Mouse (Mus musculus) liver, embryonic 15.5 days (tissue): ENCODE results near the gene Tbx2. TPM values are rescaled to one million over a fixed set of nuclear protein-coding genes. Genes with fewer than 3 reads are reported as not detected.

Experiments
- ATAC-seq: fragments of 200-750 bp; cut with Nextera tagmentation; 2 replicates; pipeline ENCODE4 v1.8.0; 2017; ENCODE audit warnings: moderate number of reproducible peaks, mild to moderate bottlenecking, moderate library complexity; ENCODE audit not compliant: insufficient read depth
- H3K27ac ChIP-seq: fragments of 300-500 bp; sonication (generic); replicated peaks from 2 replicates; pipeline ENCODE4 v1.5.1; 2015; ENCODE audit warnings: mild to moderate bottlenecking, inconsistent platforms
- H3K27me3 ChIP-seq: fragments of 300-500 bp; sonication (generic); 2 replicates; pipeline ENCODE4 v1.6.1; 2015; ENCODE audit warnings: mild to moderate bottlenecking, inconsistent platforms
- H3K36me3 ChIP-seq: fragments of 300-500 bp; sonication (generic); replicated peaks from 2 replicates; pipeline ENCODE4 v1.6.1; 2015; ENCODE audit warnings: moderate library complexity, mild to moderate bottlenecking, inconsistent platforms
- H3K4me1 ChIP-seq: fragments of 300-500 bp; sonication (generic); replicated peaks from 2 replicates; pipeline ENCODE4 v1.6.1; 2015; ENCODE audit warnings: inconsistent platforms
- H3K4me2 ChIP-seq: fragments of 300-500 bp; sonication (generic); 2 replicates; pipeline ENCODE4 v1.6.1; 2015; ENCODE audit warnings: moderate library complexity, mild to moderate bottlenecking, inconsistent platforms
- H3K4me3 ChIP-seq: fragments of 300-500 bp; sonication (generic); replicated peaks from 2 replicates; pipeline ENCODE4 v1.5.1; 2015; ENCODE audit warnings: mild to moderate bottlenecking, inconsistent platforms
- H3K9ac ChIP-seq: fragments of 300-500 bp; sonication (generic); 2 replicates; pipeline ENCODE4 v1.6.1; 2015; ENCODE audit warnings: moderate library complexity, mild to moderate bottlenecking, inconsistent platforms
- H3K9me3 ChIP-seq: fragments of 300-500 bp; sonication (generic); replicated peaks from 2 replicates; pipeline ENCODE4 v1.6.1; 2016; ENCODE audit warnings: inconsistent platforms
- WGBS: fragments of 180-500 bp; shearing (Covaris S2); methylation state at CpG from one replicate; pipeline ENCODE4 v1.1.7; 2015; ENCODE audit warnings: mixed read lengths; ENCODE audit not compliant: insufficient replicate concordance; 5-methylcytosine and 5-hydroxymethylcytosine counted together
- polyA plus RNA-seq: library from polyadenylated mRNA; unstranded; fragments of >200 nt; fragmentation: Nextera tagmentation; extraction: Ambion mirVana; gene quantifications from 2 replicates; pipeline ENCODE4 v1.2.1, GENCODE M21; 2015

Gene Tbx2
- polyA plus RNA-seq, 1 experiment from 2014 or later: 0.45 TPM

DNA sequence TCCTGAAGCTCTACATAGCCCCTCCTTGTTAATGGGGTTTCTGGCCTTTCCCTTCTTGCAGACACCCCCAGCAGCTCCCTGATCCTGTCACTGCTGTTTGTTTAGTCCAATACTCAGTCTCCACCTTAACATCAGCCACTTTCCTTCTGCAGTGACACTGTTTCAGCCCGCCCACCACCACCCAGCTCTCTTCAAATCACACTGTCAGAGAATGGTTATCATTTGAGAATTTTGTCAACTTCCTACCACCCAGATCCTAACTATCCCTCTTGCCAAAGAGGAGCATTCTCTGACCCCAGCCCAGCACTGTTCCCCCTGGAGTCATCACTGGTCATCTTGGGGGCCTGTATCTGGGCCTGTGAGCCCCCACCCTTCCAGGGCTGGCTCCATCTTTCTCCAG, 26.6 kb upstream of the Tbx2 start:
- no peak overlapping the region for H3K9ac ChIP-seq
- H3K4me3 ChIP-seq: no peak overlapping the region
- H3K27ac ChIP-seq: peak overlapping the region; percentile 98
- no peak overlapping the region for H3K4me2 ChIP-seq
- WGBS: 62% methylated on average over 1 of the region's 1 CpGs
- H3K27me3 ChIP-seq: peaks cover 21% of the 10 kb centered on the region
- peaks cover 14% of the 10 kb centered on the region; the same call in 1 of the 2 replicates for H3K36me3 ChIP-seq
- no peak for ATAC-seq
- no peaks in the 10 kb centered on the region for H3K9me3 ChIP-seq
- peaks cover 56% of the 10 kb centered on the region for H3K4me1 ChIP-seq

DNA sequence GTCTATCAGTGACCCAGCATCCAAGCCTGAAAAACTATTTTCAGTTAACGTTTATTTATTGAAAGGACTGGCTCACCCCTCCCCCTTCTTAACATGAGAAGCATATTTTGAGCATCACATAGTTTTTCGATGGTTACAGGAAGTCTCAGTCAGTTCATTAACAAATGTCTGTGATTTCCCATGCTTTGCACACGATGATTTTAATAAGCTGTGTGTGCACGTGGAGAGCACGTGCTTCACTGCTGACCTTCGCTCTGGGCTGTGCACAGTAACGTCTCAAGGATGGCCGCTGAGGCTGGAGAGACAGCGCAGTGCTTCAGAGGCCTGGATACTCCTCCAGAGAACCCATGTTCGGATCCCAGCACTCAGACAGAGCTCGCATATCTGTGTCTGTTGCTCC, 25.0 kb upstream of the Tbx2 start:
- 79% methylated on average over 11 of the region's 11 CpGs for WGBS

GRCm38 (mm10) chr11:85811229-85811628, 21.1 kb upstream of the Tbx2 start:
- 38% methylated on average over 4 of the region's 4 CpGs for WGBS
- H3K27me3 ChIP-seq: peaks cover 32% of the 10 kb centered on the region; the same call in 1 of the 2 replicates
- H3K4me2 ChIP-seq: no peak overlapping the region
- H3K9me3 ChIP-seq: no peaks in the 10 kb centered on the region
- H3K4me1 ChIP-seq: peaks cover 25% of the 10 kb centered on the region
- H3K27ac ChIP-seq: no peak overlapping the region
- H3K36me3 ChIP-seq: 0 out of 2 replicates have a peak, but pooled peaks cover 4% of the 10 kb centered on the region
- ATAC-seq: 0 out of 2 replicates have a peak, but pooled peaks have one; percentile 44
- no peak overlapping the region for H3K4me3 ChIP-seq
- no peak overlapping the region for H3K9ac ChIP-seq

More for the DNA sequence above, 25.0 kb upstream of the Tbx2 start:
- Histone ChIP-seq H3K9me3 (no peaks in the 10 kb centered on the region), H3K9ac (no peak overlapping the region), H3K27ac (no peak overlapping the region), H3K36me3 (0 out of 2 replicates have a peak, but pooled peaks cover 4% of the 10 kb centered on the region), H3K4me1 (peaks cover 52% of the 10 kb centered on the region), H3K4me2 (no peak overlapping the region), H3K4me3 (no peak overlapping the region), H3K27me3 (peaks cover 15% of the 10 kb centered on the region)
- no peak for ATAC-seq

- whole genome bisulfite sequencing: 71% methylated on average over 5 of the region's 5 CpGs
- Histone ChIP-seq H3K4me3 (no peak overlapping the region), H3K36me3 (0 out of 2 replicates have a peak, but pooled peaks cover 4% of the 10 kb centered on the region), H3K27ac (no peak overlapping the region), H3K9me3 (no peaks in the 10 kb centered on the region), H3K9ac (no peak overlapping the region), H3K4me1 (peaks cover 24% of the 10 kb centered on the region; the same call in 1 of the 2 replicates), H3K27me3 (peaks cover 32% of the 10 kb centered on the region; the same call in 1 of the 2 replicates), H3K4me2 (no peak overlapping the region)
- ATAC-seq: no peak
Observed at GRCm38 (mm10) chr11:85811676-85812075, 20.7 kb upstream of the Tbx2 start.

- no peak for ATAC-seq
- H3K4me3 ChIP-seq: no peak overlapping the region
- no peak overlapping the region for H3K9ac ChIP-seq
- WGBS: 64% methylated on average over 12 of the region's 12 CpGs
- H3K27ac ChIP-seq: peak overlapping the region; percentile 12; the same call in 1 of the 2 replicates
- peaks cover 33% of the 10 kb centered on the region for H3K27me3 ChIP-seq
- 0 out of 2 replicates have a peak, but pooled peaks cover 4% of the 10 kb centered on the region for H3K36me3 ChIP-seq
- H3K4me1 ChIP-seq: peaks cover 24% of the 10 kb centered on the region; the same call in 1 of the 2 replicates
- no peaks in the 10 kb centered on the region for H3K9me3 ChIP-seq
- H3K4me2 ChIP-seq: no peak overlapping the region
Observed at GRCm38 (mm10) chr11:85812201-85812966, 20.0 kb upstream of the Tbx2 start.

DNA sequence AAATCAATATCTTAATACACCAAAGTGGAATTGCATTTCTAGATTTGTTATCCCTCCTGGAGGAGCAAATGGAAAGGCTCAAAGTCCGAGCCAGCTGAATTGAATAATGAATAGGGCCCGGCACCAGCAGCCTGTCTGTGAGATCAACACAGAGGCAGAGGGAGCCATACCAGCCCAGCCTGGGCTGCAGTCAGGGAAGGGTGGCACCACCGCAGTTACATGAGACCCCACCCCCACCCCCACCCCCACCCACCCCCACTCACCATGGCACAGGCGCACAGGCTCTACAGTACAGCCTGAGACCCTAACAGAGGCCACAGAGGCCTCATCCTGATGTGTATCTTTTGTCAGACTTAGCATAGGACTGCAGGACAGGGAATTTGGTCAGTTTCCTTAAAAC, 17.7 kb upstream of the Tbx2 start:
- Histone ChIP-seq H3K4me3 (no peak overlapping the region), H3K9ac (no peak overlapping the region), H3K4me2 (no peak overlapping the region), H3K27me3 (peaks cover 56% of the 10 kb centered on the region), H3K27ac (no peak overlapping the region), H3K4me1 (peaks cover 30% of the 10 kb centered on the region), H3K36me3 (0 out of 2 replicates have a peak, but pooled peaks cover 4% of the 10 kb centered on the region), H3K9me3 (no peaks in the 10 kb centered on the region)
- ATAC-seq: no peak
- WGBS: 65% methylated on average over 4 of the region's 4 CpGs

DNA sequence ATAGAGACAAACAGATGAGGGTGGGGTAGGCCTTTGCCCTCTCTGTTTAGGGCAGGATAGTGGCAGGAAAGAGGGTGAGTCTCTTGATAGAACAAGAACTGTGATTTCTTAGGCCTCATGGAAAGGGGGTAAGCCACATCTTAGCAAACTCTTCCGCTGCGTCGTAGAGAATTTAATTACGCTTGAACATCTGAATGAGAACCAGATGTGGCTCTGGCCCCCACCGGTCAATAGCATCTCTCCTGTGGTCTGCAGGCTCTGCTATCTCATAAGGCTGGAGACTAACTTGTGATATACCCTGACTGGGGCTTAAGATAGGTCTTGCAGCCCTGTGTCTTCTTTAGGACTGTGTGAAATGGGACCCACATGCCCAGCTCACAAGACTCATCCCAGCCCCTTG, 15.9 kb upstream of the Tbx2 start:
- Histone ChIP-seq H3K27me3 (peaks cover 62% of the 10 kb centered on the region), H3K4me1 (peaks cover 23% of the 10 kb centered on the region), H3K9me3 (no peaks in the 10 kb centered on the region), H3K4me2 (no peak overlapping the region), H3K27ac (no peak overlapping the region), H3K36me3 (no peaks in the 10 kb centered on the region), H3K9ac (no peak overlapping the region), H3K4me3 (no peak overlapping the region)
- no peak for ATAC-seq
- 79% methylated on average over 5 of the region's 5 CpGs for WGBS

DNA sequence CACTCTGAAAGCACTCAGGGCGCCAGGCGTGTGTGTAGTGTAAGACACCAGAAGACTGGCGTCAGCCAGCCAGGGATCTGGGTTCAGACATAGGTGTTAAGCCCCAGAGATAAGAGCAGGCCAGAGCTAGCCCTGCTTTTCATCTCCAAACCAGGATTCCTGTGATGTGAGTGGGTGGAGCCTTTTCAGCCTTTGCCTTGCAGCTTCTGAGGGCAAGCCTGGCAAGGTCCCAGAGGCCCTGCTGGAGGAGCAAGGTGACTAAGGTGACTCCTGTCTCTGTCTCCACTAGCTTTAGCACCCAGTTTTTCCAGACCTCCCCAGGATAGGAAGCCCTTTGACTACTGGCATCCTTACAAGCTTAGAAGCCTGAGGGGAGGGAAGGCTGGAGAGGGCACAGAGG, 13.9 kb upstream of the Tbx2 start:
- Histone ChIP-seq H3K27ac (no peak overlapping the region), H3K4me1 (peaks cover 28% of the 10 kb centered on the region), H3K36me3 (no peaks in the 10 kb centered on the region), H3K4me3 (no peak overlapping the region), H3K27me3 (peaks cover 81% of the 10 kb centered on the region), H3K9ac (no peak overlapping the region), H3K9me3 (no peaks in the 10 kb centered on the region), H3K4me2 (no peak overlapping the region)
- ATAC-seq: no peak
- WGBS: 52% methylated on average over 3 of the region's 3 CpGs

DNA sequence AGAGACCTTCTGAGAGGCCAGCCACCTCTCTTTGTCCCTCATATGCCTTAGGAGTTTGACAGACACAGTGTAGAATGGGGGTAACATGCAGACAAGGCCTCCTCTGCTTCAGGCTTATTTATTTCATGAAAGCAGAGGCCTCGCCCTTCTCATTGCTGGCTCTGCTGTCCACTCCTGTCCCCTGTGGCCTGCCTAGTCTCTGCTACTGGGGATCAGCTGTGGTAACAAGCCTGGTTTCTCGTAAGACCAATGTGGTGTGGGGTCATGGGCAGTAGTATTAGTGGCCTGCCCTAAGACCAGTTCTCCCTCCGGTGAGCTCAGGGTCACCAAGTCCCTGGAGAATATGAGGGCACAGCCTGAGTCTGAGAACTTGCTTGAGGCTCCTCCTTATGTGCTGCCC, 11.4 kb upstream of the Tbx2 start:
- no peak overlapping the region for H3K9ac ChIP-seq
- H3K27ac ChIP-seq: 0 out of 2 replicates have a peak overlapping the region, but pooled peaks have one; percentile 14
- ATAC-seq: no peak
- peaks cover 26% of the 10 kb centered on the region for H3K4me1 ChIP-seq
- no peaks in the 10 kb centered on the region for H3K9me3 ChIP-seq
- no peak overlapping the region for H3K4me2 ChIP-seq
- no peaks in the 10 kb centered on the region for H3K36me3 ChIP-seq
- H3K4me3 ChIP-seq: no peak overlapping the region
- H3K27me3 ChIP-seq: peaks cover 87% of the 10 kb centered on the region
- 73% methylated on average over 3 of the region's 3 CpGs for WGBS

- 73% methylated on average over 9 of the region's 9 CpGs for WGBS
- Histone ChIP-seq H3K4me3 (no peak overlapping the region), H3K27ac (0 out of 2 replicates have a peak overlapping the region, but pooled peaks have one; percentile 14), H3K36me3 (no peaks in the 10 kb centered on the region), H3K9ac (no peak overlapping the region), H3K27me3 (peaks cover 92% of the 10 kb centered on the region), H3K9me3 (no peaks in the 10 kb centered on the region), H3K4me1 (peaks cover 26% of the 10 kb centered on the region), H3K4me2 (no peak overlapping the region)
- no peak for ATAC-seq
Observed at GRCm38 (mm10) chr11:85821659-85822058, 10.7 kb upstream of the Tbx2 start.

DNA sequence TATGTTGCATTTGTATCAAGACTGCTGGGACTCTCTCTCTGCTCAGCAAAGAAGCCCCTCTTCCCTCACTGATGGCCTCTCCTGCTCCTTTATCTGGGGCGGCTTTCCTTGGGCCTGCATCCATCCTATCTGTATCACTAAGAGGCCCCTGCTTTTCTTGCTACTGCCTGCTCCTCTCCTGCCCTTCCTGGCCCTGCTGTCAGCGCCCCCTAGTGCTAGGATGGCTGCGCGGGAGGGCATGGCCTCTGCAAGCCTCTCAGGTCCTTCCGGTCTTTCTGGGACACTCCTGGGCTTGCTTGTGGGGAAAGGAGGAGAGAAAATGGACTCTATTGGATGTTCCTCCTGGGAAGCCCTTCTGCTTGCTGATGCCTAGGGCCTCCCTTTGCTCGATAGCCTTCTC, 9.2 kb upstream of the Tbx2 start:
- no peaks in the 10 kb centered on the region for H3K36me3 ChIP-seq
- no peak overlapping the region for H3K27ac ChIP-seq
- H3K4me2 ChIP-seq: no peak overlapping the region; the same call in 1 of the 2 replicates
- H3K4me1 ChIP-seq: peaks cover 35% of the 10 kb centered on the region
- peak; percentile 38; the same call in 1 of the 2 replicates for ATAC-seq
- peaks cover 98% of the 10 kb centered on the region for H3K27me3 ChIP-seq
- no peaks in the 10 kb centered on the region for H3K9me3 ChIP-seq
- no peak overlapping the region for H3K4me3 ChIP-seq
- H3K9ac ChIP-seq: no peak overlapping the region
- WGBS: 6% methylated on average over 6 of the region's 6 CpGs
